Mouse (Mus musculus) forebrain, postnatal 0 days (tissue): ENCODE measurements around the gene Scaper. TPM values are rescaled to one million over a fixed set of nuclear protein-coding genes. Genes with fewer than 3 reads are reported as not detected.
A peak's percentile ranks its signal among the peaks of the same experiment; 100 is the strongest.

Experiments used
- ATAC-seq: fragments of 200-750 bp; cut with Nextera tagmentation; 2 replicates; pipeline ENCODE4 v1.8.0; 2017; ENCODE audit warnings: mild to moderate bottlenecking, moderate library complexity
- DNase-seq: peaks from one replicate; pipeline ENCODE4 v3.0.0-alpha.2; 2015
- H3K27ac ChIP-seq: fragments of 300-500 bp; sonication (generic); 2 replicates; pipeline ENCODE4 v1.5.1; 2014; ENCODE audit warnings: low read depth, mild to moderate bottlenecking, antibody characterized with exemption, low read length, moderate library complexity, mixed read lengths
- H3K27me3 ChIP-seq: fragments of 300-500 bp; sonication (generic); 2 replicates; pipeline ENCODE4 v1.6.1; 2014; ENCODE audit warnings: mild to moderate bottlenecking, low read length, mixed read lengths; ENCODE audit not compliant: insufficient read depth
- H3K36me3 ChIP-seq: fragments of 300-500 bp; sonication (generic); 2 replicates; pipeline ENCODE4 v1.6.1; 2014; ENCODE audit warnings: mild to moderate bottlenecking, moderate library complexity; ENCODE audit not compliant: insufficient read depth
- H3K4me1 ChIP-seq: fragments of 300-500 bp; sonication (generic); 2 replicates; pipeline ENCODE4 v1.6.1; 2014; ENCODE audit warnings: antibody characterized with exemption; ENCODE audit not compliant: insufficient read depth
- H3K4me2 ChIP-seq: fragments of 300-500 bp; sonication (generic); 2 replicates; pipeline ENCODE4 v1.6.1; 2014; ENCODE audit warnings: low read depth, mild to moderate bottlenecking, moderate library complexity
- H3K4me3 ChIP-seq: fragments of 300-500 bp; sonication (generic); 2 replicates; pipeline ENCODE4 v1.5.1; 2014; ENCODE audit warnings: low read depth, low read length, mixed read lengths
- H3K9ac ChIP-seq: fragments of 300-500 bp; sonication (generic); 2 replicates; pipeline ENCODE4 v1.6.1; 2014; ENCODE audit warnings: mild to moderate bottlenecking
- H3K9me3 ChIP-seq: fragments of 300-500 bp; sonication (generic); 2 replicates; pipeline ENCODE4 v1.6.1; 2016; ENCODE audit warnings: low read length
- CTCF ChIP-seq: sonication (generic); IDR thresholded peaks from 2 replicates; pipeline ENCODE4 v1.5.1; 2016; ENCODE audit warnings: antibody characterized with exemption, control low read depth, low read depth
- WGBS: fragments of 180-500 bp; shearing (Covaris S2); extraction: QIAGEN DNeasy Blood & Tissue Kit; methylation state at CpG from one replicate; pipeline ENCODE4 v1.1.7; 2014; 5-methylcytosine and 5-hydroxymethylcytosine counted together
- polyA plus RNA-seq: library from polyadenylated mRNA; unstranded; fragments of >200 nt; fragmentation: Nextera tagmentation; extraction: Ambion mirVana; gene quantifications from 2 replicates; pipeline ENCODE4 v1.2.1, GENCODE M21; 2015
- total RNA-seq: library from RNA; depleted of rRNA; stranded (reverse); fragments of >200 nt; gene quantifications from 2 replicates; pipeline ENCODE4 v1.2.3, GENCODE M21; 2014

Scaper gene
- total and polyA plus RNA-seq, 2 experiments from 2014 or later, result 33.0 to 48.8 TPM

DNA sequence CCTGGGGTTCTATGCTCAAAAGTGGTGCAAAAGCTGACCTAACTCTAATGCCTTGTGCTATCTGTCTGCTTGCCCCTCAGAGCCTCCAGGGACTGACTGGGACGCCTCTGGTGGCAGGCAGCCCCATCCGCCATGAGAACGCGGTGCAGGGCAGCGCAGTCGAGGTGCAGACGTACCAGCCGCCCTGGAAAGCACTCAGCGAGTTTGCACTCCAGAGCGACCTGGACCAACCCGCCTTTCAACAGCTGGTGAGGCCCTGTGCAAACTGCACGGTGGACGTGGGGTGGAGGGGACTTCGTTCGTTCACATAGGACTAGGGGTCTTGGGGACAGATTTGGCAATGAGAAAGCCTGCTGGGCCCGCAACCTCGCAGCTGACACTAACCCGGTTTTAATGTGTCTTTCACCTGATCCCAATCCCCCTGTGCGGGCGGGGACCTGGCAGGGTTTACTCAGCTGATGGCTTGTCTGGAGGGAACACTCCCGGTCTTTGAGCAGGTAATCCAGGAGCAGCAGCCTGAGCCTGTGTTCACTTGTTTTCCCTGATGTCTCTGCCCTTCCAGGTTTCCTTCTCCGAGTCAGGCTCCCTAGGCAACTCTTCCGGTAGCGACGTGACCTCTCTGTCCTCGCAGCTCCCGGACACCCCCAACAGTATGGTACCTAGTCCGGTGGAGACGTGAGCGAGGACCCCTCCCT is 392.9 kb downstream of the Scaper start:
- ATAC-seq, result no peak
- Histone ChIP-seq H3K36me3 (no peaks in the 10 kb centered on the region), H3K4me2 (no peak overlapping the region), H3K9me3 (no peaks in the 10 kb centered on the region), H3K27me3 (peaks cover 70% of the 10 kb centered on the region), H3K4me3 (0 out of 2 replicates have a peak overlapping the region, but pooled peaks have one; percentile 2), H3K27ac (no peak overlapping the region), H3K4me1 (no peaks in the 10 kb centered on the region; the same call in 1 of the 2 replicates), H3K9ac (no peak overlapping the region)
- no peak for TF ChIP-seq CTCF
- DNase-seq, result peak; percentile 79
- 2% methylated on average over 30 of the region's 30 CpGs for WGBS

DNA sequence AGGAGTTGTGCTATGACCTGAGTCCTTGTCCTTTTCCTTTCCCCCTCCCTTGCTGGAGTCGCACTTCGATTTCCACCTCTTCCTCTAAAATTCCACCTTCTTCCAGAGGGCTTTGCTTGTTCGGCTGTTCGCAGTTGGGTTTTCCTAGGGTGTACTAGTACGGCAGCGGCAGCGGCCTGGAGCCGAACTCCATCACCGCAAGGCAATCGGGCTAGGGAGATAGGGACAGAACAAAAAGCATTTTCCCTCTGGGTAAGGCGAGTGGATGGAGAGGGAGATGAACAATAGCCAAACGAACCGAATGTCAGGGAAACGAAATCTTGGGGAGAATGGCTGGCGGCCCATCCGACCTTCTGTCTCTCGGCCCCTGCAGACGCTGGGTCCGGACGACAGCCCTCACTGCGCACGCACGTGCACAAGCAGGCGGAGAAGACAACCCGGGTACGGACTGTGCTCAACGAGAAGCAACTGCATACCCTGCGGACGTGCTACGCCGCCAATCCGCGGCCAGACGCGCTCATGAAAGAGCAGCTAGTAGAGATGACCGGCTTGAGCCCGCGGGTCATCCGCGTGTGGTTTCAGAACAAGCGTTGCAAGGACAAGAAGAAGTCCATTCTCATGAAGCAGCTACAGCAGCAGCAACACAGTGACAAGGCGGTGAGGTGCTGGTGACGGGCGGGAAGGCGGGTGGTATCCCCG is 394.1 kb downstream of the Scaper start:
- Histone ChIP-seq H3K27me3 (peaks cover 69% of the 10 kb centered on the region), H3K4me3 (0 out of 2 replicates have a peak overlapping the region, but pooled peaks have one; percentile 5), H3K9me3 (no peaks in the 10 kb centered on the region), H3K9ac (no peak overlapping the region), H3K27ac (no peak overlapping the region), H3K4me2 (peak overlapping the region; percentile 17; the same call in 1 of the 2 replicates), H3K4me1 (no peaks in the 10 kb centered on the region; the same call in 1 of the 2 replicates), H3K36me3 (no peaks in the 10 kb centered on the region)
- ATAC-seq (no peak), DNase-seq (peak; percentile 84)
- no peak for TF ChIP-seq CTCF
- 2% methylated on average over 46 of the region's 46 CpGs for WGBS

DNA sequence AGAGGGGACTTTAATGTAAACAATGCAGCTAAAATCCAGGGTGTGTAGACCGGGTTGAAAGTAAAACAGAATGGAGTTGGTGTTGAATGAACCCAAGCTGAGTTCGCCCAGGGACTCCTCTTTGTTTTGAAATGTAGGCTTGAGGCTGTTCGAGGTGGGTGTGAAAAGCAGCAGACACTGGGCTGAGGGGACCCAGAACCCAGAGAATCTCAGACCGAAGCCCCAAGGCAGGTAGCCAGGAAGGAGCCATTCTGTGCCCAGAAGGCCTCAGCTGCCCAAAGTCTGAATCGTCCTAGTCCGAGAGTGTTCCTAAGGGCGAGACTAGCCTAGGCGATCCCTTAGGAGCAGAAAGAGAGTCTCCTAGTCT is 394.6 kb downstream of the Scaper start:
- H3K9me3 ChIP-seq, result no peaks in the 10 kb centered on the region
- H3K27ac ChIP-seq, result no peak overlapping the region
- no peak for ATAC-seq
- H3K4me2 ChIP-seq, result no peak overlapping the region
- H3K27me3 ChIP-seq, result peaks cover 69% of the 10 kb centered on the region
- 15% methylated on average over 8 of the region's 8 CpGs for WGBS
- H3K4me3 ChIP-seq, result no peak overlapping the region
- DNase-seq, result no peak
- TF ChIP-seq CTCF, result no peak
- H3K36me3 ChIP-seq, result no peaks in the 10 kb centered on the region
- no peak overlapping the region for H3K9ac ChIP-seq
- H3K4me1 ChIP-seq, result no peaks in the 10 kb centered on the region; the same call in 1 of the 2 replicates

DNA sequence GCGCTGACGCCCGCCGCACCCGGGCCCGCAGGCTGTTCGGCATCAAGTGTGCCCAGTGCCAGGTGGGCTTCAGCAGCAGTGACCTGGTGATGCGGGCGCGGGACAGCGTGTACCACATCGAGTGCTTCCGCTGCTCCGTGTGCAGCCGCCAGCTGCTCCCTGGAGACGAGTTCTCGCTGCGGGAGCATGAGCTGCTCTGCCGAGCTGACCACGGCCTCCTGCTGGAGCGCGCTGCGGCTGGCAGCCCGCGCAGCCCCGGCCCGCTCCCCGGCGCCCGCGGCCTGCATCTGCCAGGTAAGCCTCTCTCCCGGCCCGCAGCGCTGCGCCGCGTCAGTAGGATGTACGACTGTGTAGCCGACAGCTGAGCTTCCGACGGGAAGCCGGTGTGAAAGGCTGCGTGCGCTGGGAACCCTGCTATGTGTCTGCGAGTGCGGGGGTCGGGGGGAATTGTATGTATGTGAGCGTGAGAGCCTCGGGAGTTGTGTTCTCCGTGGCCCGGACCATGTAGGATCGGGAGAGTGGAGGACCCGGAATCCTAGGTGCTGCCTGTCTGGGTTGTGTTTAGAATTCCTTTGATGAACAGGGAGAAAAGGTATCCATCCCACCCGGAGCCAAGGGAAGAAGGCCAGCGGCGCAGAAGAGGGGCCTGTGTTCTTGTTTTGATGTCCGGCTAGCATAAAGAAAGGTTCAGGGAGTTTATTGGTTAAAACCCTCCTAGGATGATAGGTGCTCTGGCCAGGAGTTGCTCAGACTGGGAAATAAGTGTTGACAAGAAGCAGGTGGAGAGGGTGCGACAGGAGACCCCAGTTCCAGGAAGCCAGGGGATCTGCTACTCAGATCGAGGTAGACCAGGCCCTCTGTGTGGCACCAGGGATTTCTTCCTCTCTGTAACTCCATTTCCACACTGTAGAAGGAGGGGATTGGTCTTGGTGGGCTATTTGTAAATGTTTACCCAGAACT is 395.3 kb downstream of the Scaper start:
- peaks cover 68% of the 10 kb centered on the region for H3K27me3 ChIP-seq
- no peak overlapping the region for H3K4me2 ChIP-seq
- no peak for TF ChIP-seq CTCF
- H3K4me1 ChIP-seq, result no peaks in the 10 kb centered on the region; the same call in 1 of the 2 replicates
- no peaks in the 10 kb centered on the region for H3K36me3 ChIP-seq
- no peak for ATAC-seq
- H3K27ac ChIP-seq, result no peak overlapping the region
- H3K4me3 ChIP-seq, result peak overlapping the region; percentile 1; the same call in 1 of the 2 replicates
- 4% methylated on average over 59 of the region's 59 CpGs for WGBS
- no peak overlapping the region for H3K9ac ChIP-seq
- peak; percentile 18 for DNase-seq
- no peaks in the 10 kb centered on the region for H3K9me3 ChIP-seq

DNA sequence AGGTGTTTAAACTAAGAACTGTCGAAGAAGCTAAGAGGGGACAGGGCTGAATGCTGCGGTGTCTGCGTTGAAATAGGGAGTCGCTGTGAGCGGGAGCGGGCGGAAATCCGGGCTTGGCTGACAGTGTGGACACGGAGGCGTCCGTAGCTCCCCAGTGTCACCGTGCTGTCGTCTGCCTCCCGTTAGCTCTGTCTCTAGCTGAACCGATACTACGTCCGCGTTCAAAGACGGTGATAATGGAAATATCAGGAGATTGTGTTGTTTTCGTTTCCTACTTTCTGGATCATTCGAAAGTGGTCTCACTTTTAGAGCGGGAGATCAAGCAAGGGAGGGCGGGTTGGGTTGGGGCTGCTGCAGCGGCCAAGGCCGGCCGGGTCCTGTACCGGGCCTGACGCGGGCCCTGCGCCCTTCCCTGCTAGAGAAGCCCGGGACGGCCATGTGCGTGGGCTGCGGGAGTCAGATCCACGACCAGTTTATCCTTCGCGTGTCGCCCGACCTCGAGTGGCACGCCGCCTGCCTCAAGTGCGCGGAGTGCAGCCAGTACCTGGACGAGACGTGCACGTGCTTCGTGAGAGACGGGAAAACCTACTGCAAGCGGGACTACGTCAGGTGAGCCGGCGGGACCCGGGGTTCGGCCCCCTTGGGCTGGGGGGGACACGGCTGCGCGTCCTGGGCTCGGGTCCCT is 396.1 kb downstream of the Scaper start:
- Histone ChIP-seq H3K4me3 (0 out of 2 replicates have a peak overlapping the region, but pooled peaks have one; percentile 0), H3K27me3 (peaks cover 67% of the 10 kb centered on the region), H3K27ac (no peak overlapping the region), H3K9ac (no peak overlapping the region), H3K9me3 (no peaks in the 10 kb centered on the region), H3K4me1 (no peaks in the 10 kb centered on the region; the same call in 1 of the 2 replicates), H3K36me3 (no peaks in the 10 kb centered on the region), H3K4me2 (no peak overlapping the region)
- WGBS, result 3% methylated on average over 59 of the region's 59 CpGs
- DNase-seq (no peak), ATAC-seq (no peak)
- TF ChIP-seq CTCF, result no peak

DNA sequence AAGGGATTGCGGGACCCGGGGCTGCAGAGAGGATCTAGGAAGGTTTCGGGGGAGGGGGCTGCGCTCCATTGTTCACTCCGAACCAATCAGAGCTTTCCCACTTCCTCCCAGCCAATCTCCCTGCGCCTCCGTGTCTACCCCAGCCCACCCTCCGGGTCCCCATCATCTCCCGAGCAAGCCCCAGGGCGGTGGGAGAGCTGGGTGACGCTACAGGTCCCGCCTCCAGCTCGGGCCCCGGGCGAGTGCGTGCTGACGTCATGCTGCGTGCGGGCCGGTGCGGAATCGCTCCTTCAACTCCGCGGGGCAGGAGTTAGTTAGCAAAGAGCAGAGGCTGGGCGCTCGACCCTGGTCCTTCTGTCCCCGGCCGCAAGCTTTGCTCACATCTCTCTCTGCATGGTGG is 397.0 kb downstream of the Scaper start:
- ATAC-seq, result peak; percentile 97
- Histone ChIP-seq H3K27me3 (peaks cover 70% of the 10 kb centered on the region), H3K9ac (peak overlapping the region; percentile 6), H3K9me3 (no peaks in the 10 kb centered on the region), H3K36me3 (no peaks in the 10 kb centered on the region), H3K4me2 (peak overlapping the region; percentile 55), H3K27ac (no peak overlapping the region), H3K4me3 (peak overlapping the region; percentile 37), H3K4me1 (no peaks in the 10 kb centered on the region; the same call in 1 of the 2 replicates)
- TF ChIP-seq CTCF, result no peak
- WGBS, result 0% methylated on average over 28 of the region's 28 CpGs
- DNase-seq, result peak; percentile 90
